ENCODE assay signal across 25 mouse cellular contexts in genomic region chr1:178892376-178892775, GRCm38 (mm10).
"Had no signal": no experiment of that assay in that cellular context is flagged by ENCODE, and none has a peak within 500 bp of the region (broad histone marks: within the 10 kb centered on the region; RNA-seq: fewer than 3 reads in every experiment).

No protein-coding gene starts in this region.

- H3K27ac ChIP-seq: heart, adult 2 months; heart, embryonic 13.5 days; heart, embryonic 15.5 days; hindbrain, embryonic 14.5 days; layer of hippocampus, adult 2 months; left cerebral cortex, adult 2 months; limb, embryonic 10.5 days; limb, embryonic 12.5 days; liver, embryonic 13.5 days; liver, embryonic 15.5 days had no signal

- H3K4me3 ChIP-seq: heart, adult 2 months; heart, embryonic 13.5 days; heart, embryonic 15.5 days; layer of hippocampus, adult 2 months; left cerebral cortex, adult 2 months; limb, embryonic 10.5 days; limb, embryonic 12.5 days; liver, embryonic 13.5 days; liver, embryonic 15.5 days had no signal

- DNase-seq: gastrocnemius, postnatal 14 days; gastrocnemius, postnatal 36 days; heart, adult 11 months; heart, adult 2 months; heart, postnatal 14 days; heart, postnatal 36 days; kidney, adult 11 months; kidney, adult 8-10 months; kidney, postnatal 10 days; kidney, postnatal 25 days; kidney, postnatal 4 days; liver; liver, embryonic 13.5 days had no signal

- H3K36me3 ChIP-seq: heart, embryonic 15.5 days; liver, embryonic 13.5 days; liver, embryonic 15.5 days had no signal

- H3K9ac ChIP-seq: heart, embryonic 13.5 days; heart, embryonic 15.5 days; hindbrain, embryonic 14.5 days; limb, embryonic 12.5 days; liver, embryonic 13.5 days; liver, embryonic 15.5 days had no signal

- H3K27me3 ChIP-seq: heart, embryonic 13.5 days; heart, embryonic 15.5 days; liver, embryonic 13.5 days; liver, embryonic 15.5 days had no signal

- ATAC-seq: hindbrain, embryonic 16.5 days; intestine, embryonic 16.5 days had no signal

- H3K4me2 ChIP-seq: heart, embryonic 11.5 days; heart, embryonic 13.5 days; heart, embryonic 15.5 days; hindbrain, embryonic 14.5 days; limb, embryonic 12.5 days; liver, embryonic 11.5 days; liver, embryonic 13.5 days; liver, embryonic 15.5 days had no signal

- H3K9me3 ChIP-seq: heart, embryonic 13.5 days; heart, embryonic 15.5 days; limb, embryonic 10.5 days; limb, embryonic 12.5 days; liver, embryonic 13.5 days; liver, embryonic 15.5 days had no signal

- H3K4me1 ChIP-seq: liver, embryonic 13.5 days; liver, embryonic 15.5 days had no signal
